Mouse (Mus musculus) embryonic facial prominence, embryonic 13.5 days (tissue): ENCODE measurements at regions not wholly inside any gene's neighbourhood (a gene's known extent, or its start where the extent isn't known, plus 50 kb on each side); places are given as distances from the start of the nearest gene placed in this dataset.

Source experiments
- ATAC-seq: fragments of 200-750 bp; cut with Nextera tagmentation; 2 replicates; pipeline ENCODE4 v1.8.0; 2017; ENCODE audit warnings: low read depth; ENCODE audit not compliant: insufficient number of reproducible peaks, insufficient read depth, low FRiP score, low TSS enrichment
- H3K27ac ChIP-seq: fragments of 300-500 bp; sonication (generic); 2 replicates; pipeline ENCODE4 v1.5.1; 2015; ENCODE audit warnings: moderate library complexity, mild to moderate bottlenecking, inconsistent platforms
- H3K27me3 ChIP-seq: fragments of 300-500 bp; sonication (generic); 2 replicates; pipeline ENCODE4 v1.6.1; 2015; ENCODE audit warnings: mild to moderate bottlenecking, inconsistent platforms
- H3K36me3 ChIP-seq: fragments of 300-500 bp; sonication (generic); 2 replicates; pipeline ENCODE4 v1.6.1; 2015; ENCODE audit warnings: mild to moderate bottlenecking, inconsistent platforms
- H3K4me1 ChIP-seq: fragments of 300-500 bp; sonication (generic); 2 replicates; pipeline ENCODE4 v1.6.1; 2015; ENCODE audit warnings: inconsistent platforms
- H3K4me2 ChIP-seq: fragments of 300-500 bp; sonication (generic); 2 replicates; pipeline ENCODE4 v1.6.1; 2015; ENCODE audit warnings: moderate library complexity, mild to moderate bottlenecking, inconsistent platforms
- H3K4me3 ChIP-seq: fragments of 300-500 bp; sonication (generic); 2 replicates; pipeline ENCODE4 v1.5.1; 2015; ENCODE audit warnings: mild to moderate bottlenecking, inconsistent platforms
- H3K9ac ChIP-seq: fragments of 300-500 bp; sonication (generic); 2 replicates; pipeline ENCODE4 v1.6.1; 2015; ENCODE audit warnings: mild to moderate bottlenecking, inconsistent platforms
- H3K9me3 ChIP-seq: fragments of 300-500 bp; sonication (generic); 2 replicates; pipeline ENCODE4 v1.6.1; 2016; ENCODE audit warnings: inconsistent platforms
- WGBS: fragments of 180-500 bp; shearing (Covaris S2); methylation state at CpG from one replicate; pipeline ENCODE4 v1.1.7; 2015; ENCODE audit warnings: mixed read lengths; 5-methylcytosine and 5-hydroxymethylcytosine counted together

GRCm38 (mm10) chr11:112889760-112890159, 107.7 kb downstream of the Sox9 start:
- H3K4me3 ChIP-seq: no peak overlapping the region
- no peaks in the 10 kb centered on the region for H3K36me3 ChIP-seq
- H3K27ac ChIP-seq: no peak overlapping the region
- no peak overlapping the region for H3K4me2 ChIP-seq
- H3K9me3 ChIP-seq: no peaks in the 10 kb centered on the region
- H3K27me3 ChIP-seq: no peaks in the 10 kb centered on the region
- WGBS: 89% methylated on average over 6 of the region's 6 CpGs
- H3K4me1 ChIP-seq: no peaks in the 10 kb centered on the region
- no peak for ATAC-seq
- no peak overlapping the region for H3K9ac ChIP-seq

GRCm38 (mm10) chr11:112897597-112897996, 115.6 kb downstream of the Sox9 start:
- Histone ChIP-seq H3K27me3 (no peaks in the 10 kb centered on the region), H3K9me3 (no peaks in the 10 kb centered on the region)
- 85% methylated on average over 2 of the region's 2 CpGs for WGBS

GRCm38 (mm10) chr11:112902618-112903017, 120.6 kb downstream of the Sox9 start:
- H3K4me1 ChIP-seq: no peaks in the 10 kb centered on the region
- WGBS: 81% methylated on average over 3 of the region's 3 CpGs
- no peak overlapping the region for H3K4me3 ChIP-seq
- H3K9ac ChIP-seq: no peak overlapping the region
- ATAC-seq: no peak
- no peaks in the 10 kb centered on the region for H3K27me3 ChIP-seq
- no peaks in the 10 kb centered on the region for H3K9me3 ChIP-seq
- no peak overlapping the region for H3K4me2 ChIP-seq
- H3K36me3 ChIP-seq: no peaks in the 10 kb centered on the region
- no peak overlapping the region for H3K27ac ChIP-seq

More at GRCm38 (mm10) chr11:112897597-112897996, 115.6 kb downstream of the Sox9 start:
- no peaks in the 10 kb centered on the region for H3K36me3 ChIP-seq
- H3K9ac ChIP-seq: no peak overlapping the region
- no peak overlapping the region for H3K27ac ChIP-seq
- no peak overlapping the region for H3K4me3 ChIP-seq
- no peak overlapping the region for H3K4me2 ChIP-seq
- ATAC-seq: no peak
- H3K4me1 ChIP-seq: no peaks in the 10 kb centered on the region

- WGBS: 84% methylated on average over 5 of the region's 5 CpGs
- ATAC-seq: no peak
Measured at GRCm38 (mm10) chr11:112910309-112910708, 128.3 kb downstream of the Sox9 start.

GRCm38 (mm10) chr11:112912875-112913274, 130.9 kb downstream of the Sox9 start:
- no peak overlapping the region for H3K27ac ChIP-seq
- H3K9ac ChIP-seq: no peak overlapping the region
- no peaks in the 10 kb centered on the region for H3K9me3 ChIP-seq
- 78% methylated on average over 3 of the region's 3 CpGs for WGBS
- H3K36me3 ChIP-seq: no peaks in the 10 kb centered on the region
- no peak for ATAC-seq
- no peak overlapping the region for H3K4me3 ChIP-seq
- no peaks in the 10 kb centered on the region; the same call in 1 of the 2 replicates for H3K27me3 ChIP-seq
- no peak overlapping the region for H3K4me2 ChIP-seq
- no peaks in the 10 kb centered on the region for H3K4me1 ChIP-seq

More at GRCm38 (mm10) chr11:112910309-112910708, 128.3 kb downstream of the Sox9 start:
- Histone ChIP-seq H3K27ac (no peak overlapping the region), H3K9me3 (no peaks in the 10 kb centered on the region), H3K9ac (no peak overlapping the region), H3K27me3 (no peaks in the 10 kb centered on the region; the same call in 1 of the 2 replicates), H3K4me2 (no peak overlapping the region), H3K36me3 (no peaks in the 10 kb centered on the region), H3K4me3 (no peak overlapping the region), H3K4me1 (no peaks in the 10 kb centered on the region)

GRCm38 (mm10) chr11:112916923-112917322, 134.9 kb downstream of the Sox9 start:
- Histone ChIP-seq H3K27ac (no peak overlapping the region), H3K4me3 (no peak overlapping the region), H3K27me3 (no peaks in the 10 kb centered on the region), H3K4me1 (no peaks in the 10 kb centered on the region), H3K9ac (no peak overlapping the region), H3K36me3 (no peaks in the 10 kb centered on the region), H3K9me3 (no peaks in the 10 kb centered on the region), H3K4me2 (no peak overlapping the region)
- no peak for ATAC-seq
- 89% methylated on average over 1 of the region's 1 CpGs for WGBS

- 79% methylated on average over 4 of the region's 4 CpGs for WGBS
- H3K27me3 ChIP-seq: no peaks in the 10 kb centered on the region
- no peaks in the 10 kb centered on the region for H3K36me3 ChIP-seq
- no peak overlapping the region for H3K4me2 ChIP-seq
- H3K4me1 ChIP-seq: peaks cover 5% of the 10 kb centered on the region; the same call in 1 of the 2 replicates
- no peak overlapping the region for H3K4me3 ChIP-seq
- no peak overlapping the region for H3K9ac ChIP-seq
- ATAC-seq: no peak
- H3K27ac ChIP-seq: no peak overlapping the region
- no peaks in the 10 kb centered on the region for H3K9me3 ChIP-seq
Measured at GRCm38 (mm10) chr11:112920131-112920530, 138.1 kb downstream of the Sox9 start.

GRCm38 (mm10) chr11:112924577-112924976, 142.6 kb downstream of the Sox9 start:
- no peaks in the 10 kb centered on the region for H3K36me3 ChIP-seq
- no peaks in the 10 kb centered on the region for H3K9me3 ChIP-seq
- no peak overlapping the region for H3K9ac ChIP-seq
- H3K27ac ChIP-seq: no peak overlapping the region
- no peaks in the 10 kb centered on the region for H3K27me3 ChIP-seq
- H3K4me3 ChIP-seq: no peak overlapping the region
- no peak overlapping the region for H3K4me2 ChIP-seq
- WGBS: 71% methylated on average over 1 of the region's 1 CpGs
- peaks cover 14% of the 10 kb centered on the region; the same call in 1 of the 2 replicates for H3K4me1 ChIP-seq
- ATAC-seq: no peak

GRCm38 (mm10) chr11:112925140-112925539, 143.1 kb downstream of the Sox9 start:
- Histone ChIP-seq H3K36me3 (no peaks in the 10 kb centered on the region), H3K27ac (no peak overlapping the region), H3K27me3 (no peaks in the 10 kb centered on the region), H3K9ac (no peak overlapping the region), H3K4me3 (no peak overlapping the region), H3K4me1 (peaks cover 14% of the 10 kb centered on the region; the same call in 1 of the 2 replicates), H3K4me2 (no peak overlapping the region), H3K9me3 (no peaks in the 10 kb centered on the region)
- no peak for ATAC-seq
- WGBS: 50% methylated on average over 6 of the region's 6 CpGs

- Histone ChIP-seq H3K4me3 (no peak overlapping the region), H3K4me1 (peaks cover 14% of the 10 kb centered on the region; the same call in 1 of the 2 replicates), H3K36me3 (no peaks in the 10 kb centered on the region), H3K27me3 (no peaks in the 10 kb centered on the region), H3K9me3 (no peaks in the 10 kb centered on the region), H3K4me2 (no peak overlapping the region), H3K9ac (no peak overlapping the region), H3K27ac (no peak overlapping the region)
- 63% methylated on average over 19 of the region's 19 CpGs for WGBS
- ATAC-seq: no peak
Measured at GRCm38 (mm10) chr11:112926330-112927025, 144.5 kb downstream of the Sox9 start.

GRCm38 (mm10) chr11:112930186-112930808, 148.3 kb downstream of the Sox9 start:
- ATAC-seq: no peak
- Histone ChIP-seq H3K9me3 (no peaks in the 10 kb centered on the region), H3K36me3 (no peaks in the 10 kb centered on the region), H3K4me2 (no peak overlapping the region), H3K4me3 (no peak overlapping the region), H3K27me3 (no peaks in the 10 kb centered on the region), H3K4me1 (0 out of 2 replicates have a peak, but pooled peaks cover 9% of the 10 kb centered on the region), H3K27ac (no peak overlapping the region), H3K9ac (no peak overlapping the region)
- WGBS: 69% methylated on average over 10 of the region's 10 CpGs

- ATAC-seq: no peak
- 92% methylated on average over 10 of the region's 10 CpGs for WGBS
- Histone ChIP-seq H3K4me3 (no peak overlapping the region), H3K4me1 (no peaks in the 10 kb centered on the region), H3K36me3 (no peaks in the 10 kb centered on the region), H3K9me3 (no peaks in the 10 kb centered on the region), H3K9ac (no peak overlapping the region), H3K27ac (no peak overlapping the region), H3K4me2 (no peak overlapping the region), H3K27me3 (no peaks in the 10 kb centered on the region)
Measured at GRCm38 (mm10) chr11:112938035-112938434, 156.0 kb downstream of the Sox9 start.
